Mouse (Mus musculus) frontal cortex, adult (tissue): ENCODE results near the gene Arid1b.

Experiments
- ATAC-seq: cut with Nextera tagmentation; 2 replicates; pipeline ENCODE4 v1.9.2; 2017; ENCODE audit warnings: mild to moderate bottlenecking, moderate library complexity, mixed read lengths; ENCODE audit not compliant: low TSS enrichment

Arid1b gene

GRCm38 (mm10) chr17:4993840-4994503 is at the start of gene Arid1b:
Gene Arid1b, plus strand, starts transcription at chr17:4994332.
- peak; percentile 42; the same call in 1 of the 2 replicates for ATAC-seq

GRCm38 (mm10) chr17:4945311-4945751 is 48.8 kb upstream of the Arid1b start:
- no peak for ATAC-seq

GRCm38 (mm10) chr17:4945871-4946331 is 48.2 kb upstream of the Arid1b start:
- peak; percentile 27; the same call in 1 of the 2 replicates for ATAC-seq

GRCm38 (mm10) chr17:4946421-4946974 is 47.6 kb upstream of the Arid1b start:
- ATAC-seq: no peak

- ATAC-seq: no peak
Measured at GRCm38 (mm10) chr17:4947013-4947412, 47.1 kb upstream of the Arid1b start.

- ATAC-seq: no peak
Measured at GRCm38 (mm10) chr17:4947439-4947838, 46.7 kb upstream of the Arid1b start.

GRCm38 (mm10) chr17:4948501-4948900 is 45.6 kb upstream of the Arid1b start:
- no peak for ATAC-seq

GRCm38 (mm10) chr17:4954431-4954830 is 39.7 kb upstream of the Arid1b start:
- no peak for ATAC-seq

- ATAC-seq: peak; percentile 86
Measured at GRCm38 (mm10) chr17:4964192-4964877, 29.8 kb upstream of the Arid1b start.

GRCm38 (mm10) chr17:4967201-4967600 is 26.9 kb upstream of the Arid1b start:
- no peak for ATAC-seq

GRCm38 (mm10) chr17:4968035-4968434 is 26.1 kb upstream of the Arid1b start:
- no peak for ATAC-seq

GRCm38 (mm10) chr17:4968878-4969277 is 25.3 kb upstream of the Arid1b start:
- no peak for ATAC-seq

GRCm38 (mm10) chr17:4972261-4972660 is 21.9 kb upstream of the Arid1b start:
- ATAC-seq: no peak

GRCm38 (mm10) chr17:4974736-4975135 is 19.4 kb upstream of the Arid1b start:
- ATAC-seq: peak; percentile 44

GRCm38 (mm10) chr17:4980151-4980550 is 14.0 kb upstream of the Arid1b start:
- ATAC-seq: no peak

GRCm38 (mm10) chr17:4982819-4983218 is 11.3 kb upstream of the Arid1b start:
- no peak for ATAC-seq

- ATAC-seq: no peak
Measured at GRCm38 (mm10) chr17:4984691-4985090, 9.4 kb upstream of the Arid1b start.

GRCm38 (mm10) chr17:4990911-4991560 is 3.1 kb upstream of the Arid1b start:
- ATAC-seq: no peak

GRCm38 (mm10) chr17:4991600-4991999 is 2.5 kb upstream of the Arid1b start:
- no peak for ATAC-seq

- ATAC-seq: no peak
Measured at GRCm38 (mm10) chr17:4993497-4993839, 664 bp upstream of the Arid1b start.

- ATAC-seq: no peak
Measured at GRCm38 (mm10) chr17:4994504-4994812, 326 bp downstream of the Arid1b start.

- peak; percentile 35 for ATAC-seq
Measured at GRCm38 (mm10) chr17:4994813-4995560, 855 bp downstream of the Arid1b start.
